Mouse (Mus musculus): ENCODE results near the gene Spag6. TPM values are rescaled to one million over a fixed set of nuclear protein-coding genes. Genes with fewer than 3 reads are reported as not detected.

Spag6 gene
- polyA plus RNA-seq, 1 experiment: 0.51 TPM

DNA sequence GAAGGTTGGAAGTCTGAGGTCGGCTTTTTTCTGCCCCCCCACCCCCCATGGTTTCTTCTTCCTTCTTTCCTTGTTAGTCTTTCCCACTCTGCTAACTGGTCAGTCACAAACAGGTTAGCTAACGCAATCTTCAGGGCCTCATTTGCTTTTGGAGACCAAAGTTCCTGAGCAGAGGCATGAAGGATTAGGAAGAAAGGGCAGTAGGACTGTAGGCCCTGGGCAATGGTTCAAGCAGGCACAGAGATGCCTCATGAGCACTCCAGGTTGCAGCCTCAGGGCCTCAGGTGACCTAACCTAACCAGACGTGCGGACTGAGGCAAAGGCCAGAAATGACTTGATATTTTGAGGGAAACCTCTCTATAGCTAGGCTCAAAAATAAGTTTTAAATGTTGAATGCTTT, 24.7 kb downstream of the Spag6 start:
- no peak overlapping the region for H3K27ac ChIP-seq (ENCODE audit: insufficient read depth, low read length)
- 88% methylated on average over 4 of the region's 4 CpGs for WGBS
- DNase-seq (ENCODE audit: low read depth in 1 of 2, low spot score in 2 of 2): no peak
- no peaks in the 10 kb centered on the region for H3K27me3 ChIP-seq (ENCODE audit: control insufficient read depth, insufficient read depth, low read length)
- TF ChIP-seq POLR2A (IDR thresholded peaks at IDR 0.05; ENCODE audit: low read depth, low read length): no peak
- TF ChIP-seq CTCF (IDR thresholded peaks at IDR 0.05; ENCODE audit: extremely low read depth, insufficient read depth, insufficient read length, insufficient replicate concordance): no peak
- H3K36me3 ChIP-seq (ENCODE audit: control insufficient read depth, insufficient read depth, low read length): no peaks in the 10 kb centered on the region
- H3K4me3 ChIP-seq (ENCODE audit: extremely low read depth, insufficient read depth, insufficient read length): no peak overlapping the region
- no peaks in the 10 kb centered on the region for H3K4me1 ChIP-seq (ENCODE audit: control insufficient read depth, insufficient read depth, insufficient read length)

DNA sequence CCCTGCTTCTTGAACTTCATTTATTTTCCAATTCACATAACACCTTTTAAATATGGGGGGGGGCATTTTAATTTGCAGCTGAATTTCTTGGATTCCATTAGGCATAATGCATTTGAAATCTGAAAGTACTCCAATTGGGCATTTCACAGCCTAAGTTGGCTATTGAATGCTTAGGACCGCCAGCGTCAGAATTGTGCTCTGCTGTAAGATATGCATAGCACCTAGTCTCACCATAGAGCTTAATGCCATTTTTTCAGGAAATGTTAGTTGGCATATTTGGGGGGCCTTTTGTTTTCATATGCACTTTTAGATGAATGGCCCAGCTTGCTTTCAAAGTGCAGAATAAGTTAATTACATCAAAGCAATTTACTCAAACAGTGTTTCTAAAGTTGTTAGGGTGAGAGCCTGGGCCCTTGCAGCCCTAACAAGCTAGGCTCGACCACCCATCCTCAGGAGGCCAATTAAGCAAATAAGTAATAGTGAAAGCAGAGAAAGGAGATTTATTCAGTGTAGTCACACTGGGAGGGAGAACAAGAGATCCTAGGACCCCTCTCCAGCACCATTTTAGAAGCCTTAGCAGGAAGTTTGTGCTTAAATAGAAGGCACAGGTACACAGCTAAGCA, 28.5 kb downstream of the Spag6 start:
- H3K4me3 ChIP-seq (ENCODE audit: extremely low read depth, insufficient read depth, insufficient read length): no peak overlapping the region
- no peaks in the 10 kb centered on the region for H3K36me3 ChIP-seq (ENCODE audit: control insufficient read depth, insufficient read depth, low read length)

DNA sequence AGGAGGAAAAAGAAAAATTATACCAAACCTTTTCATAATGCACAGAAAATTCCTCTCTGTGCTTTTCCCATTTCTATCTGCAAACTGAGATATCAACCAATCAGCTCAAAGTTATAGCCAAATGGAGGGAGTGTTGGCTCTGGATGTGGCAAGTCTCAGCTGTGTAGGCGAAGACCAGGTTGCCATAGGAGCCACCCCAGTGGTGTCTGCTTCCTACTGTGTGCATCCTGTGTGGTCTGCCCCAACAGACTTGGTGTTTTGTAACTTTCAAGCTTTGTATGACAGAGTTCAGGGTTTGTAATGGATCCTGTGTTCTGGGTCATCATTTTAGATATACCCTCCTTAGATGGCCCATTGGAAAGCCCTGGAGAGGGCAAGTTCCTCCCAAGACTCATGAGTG, 30.6 kb downstream of the Spag6 start:
- TF ChIP-seq POLR2A (IDR thresholded peaks at IDR 0.05; ENCODE audit: low read depth, low read length) (no peak), CTCF (IDR thresholded peaks at IDR 0.05; ENCODE audit: extremely low read depth, insufficient read depth, insufficient read length, insufficient replicate concordance) (no peak)

More for the DNA sequence above, 28.5 kb downstream of the Spag6 start:
- H3K4me1 ChIP-seq (ENCODE audit: control insufficient read depth, insufficient read depth, insufficient read length): no peaks in the 10 kb centered on the region
- H3K27ac ChIP-seq (ENCODE audit: insufficient read depth, low read length): no peak overlapping the region
- DNase-seq (ENCODE audit: low read depth in 1 of 2, low spot score in 2 of 2): no peak
- H3K27me3 ChIP-seq (ENCODE audit: control insufficient read depth, insufficient read depth, low read length): no peaks in the 10 kb centered on the region
- 80% methylated on average over 3 of the region's 3 CpGs for WGBS
- TF ChIP-seq CTCF (IDR thresholded peaks at IDR 0.05; ENCODE audit: extremely low read depth, insufficient read depth, insufficient read length, insufficient replicate concordance): no peak
- TF ChIP-seq POLR2A (IDR thresholded peaks at IDR 0.05; ENCODE audit: low read depth, low read length): no peak

GRCm38 (mm10) chr2:18725880-18726279, 32.0 kb downstream of the Spag6 start:
- Histone ChIP-seq H3K36me3 (ENCODE audit: control insufficient read depth, insufficient read depth, low read length) (no peaks in the 10 kb centered on the region), H3K4me3 (ENCODE audit: extremely low read depth, insufficient read depth, insufficient read length) (no peak overlapping the region), H3K4me1 (ENCODE audit: control insufficient read depth, insufficient read depth, insufficient read length) (no peaks in the 10 kb centered on the region), H3K27ac (ENCODE audit: insufficient read depth, low read length) (no peak overlapping the region), H3K27me3 (ENCODE audit: control insufficient read depth, insufficient read depth, low read length) (no peaks in the 10 kb centered on the region)
- 84% methylated on average over 4 of the region's 4 CpGs for WGBS
- TF ChIP-seq CTCF (IDR thresholded peaks at IDR 0.05; ENCODE audit: extremely low read depth, insufficient read depth, insufficient read length, insufficient replicate concordance) (no peak), POLR2A (IDR thresholded peaks at IDR 0.05; ENCODE audit: low read depth, low read length) (no peak)
- no peak for DNase-seq (ENCODE audit: low read depth in 1 of 2, low spot score in 2 of 2)

More for the DNA sequence above, 30.6 kb downstream of the Spag6 start:
- Histone ChIP-seq H3K27ac (ENCODE audit: insufficient read depth, low read length) (no peak overlapping the region), H3K27me3 (ENCODE audit: control insufficient read depth, insufficient read depth, low read length) (no peaks in the 10 kb centered on the region), H3K4me1 (ENCODE audit: control insufficient read depth, insufficient read depth, insufficient read length) (no peaks in the 10 kb centered on the region), H3K36me3 (ENCODE audit: control insufficient read depth, insufficient read depth, low read length) (no peaks in the 10 kb centered on the region), H3K4me3 (ENCODE audit: extremely low read depth, insufficient read depth, insufficient read length) (no peak overlapping the region)
- DNase-seq (ENCODE audit: low read depth in 1 of 2, low spot score in 2 of 2): no peak
- WGBS: 46% methylated on average over 1 of the region's 1 CpGs

- TF ChIP-seq POLR2A (IDR thresholded peaks at IDR 0.05; ENCODE audit: low read depth, low read length) (no peak), CTCF (IDR thresholded peaks at IDR 0.05; ENCODE audit: extremely low read depth, insufficient read depth, insufficient read length, insufficient replicate concordance) (no peak)
- no peak for DNase-seq (ENCODE audit: low read depth in 1 of 2, low spot score in 2 of 2)
- Histone ChIP-seq H3K4me3 (ENCODE audit: extremely low read depth, insufficient read depth, insufficient read length) (no peak overlapping the region), H3K27me3 (ENCODE audit: control insufficient read depth, insufficient read depth, low read length) (no peaks in the 10 kb centered on the region), H3K27ac (ENCODE audit: insufficient read depth, low read length) (no peak overlapping the region), H3K4me1 (ENCODE audit: control insufficient read depth, insufficient read depth, insufficient read length) (no peaks in the 10 kb centered on the region), H3K36me3 (ENCODE audit: control insufficient read depth, insufficient read depth, low read length) (no peaks in the 10 kb centered on the region)
- WGBS: 82% methylated on average over 9 of the region's 9 CpGs
These were observed 37.9 kb downstream of the Spag6 start for GRCm38 (mm10) chr2:18731718-18732117.

DNA sequence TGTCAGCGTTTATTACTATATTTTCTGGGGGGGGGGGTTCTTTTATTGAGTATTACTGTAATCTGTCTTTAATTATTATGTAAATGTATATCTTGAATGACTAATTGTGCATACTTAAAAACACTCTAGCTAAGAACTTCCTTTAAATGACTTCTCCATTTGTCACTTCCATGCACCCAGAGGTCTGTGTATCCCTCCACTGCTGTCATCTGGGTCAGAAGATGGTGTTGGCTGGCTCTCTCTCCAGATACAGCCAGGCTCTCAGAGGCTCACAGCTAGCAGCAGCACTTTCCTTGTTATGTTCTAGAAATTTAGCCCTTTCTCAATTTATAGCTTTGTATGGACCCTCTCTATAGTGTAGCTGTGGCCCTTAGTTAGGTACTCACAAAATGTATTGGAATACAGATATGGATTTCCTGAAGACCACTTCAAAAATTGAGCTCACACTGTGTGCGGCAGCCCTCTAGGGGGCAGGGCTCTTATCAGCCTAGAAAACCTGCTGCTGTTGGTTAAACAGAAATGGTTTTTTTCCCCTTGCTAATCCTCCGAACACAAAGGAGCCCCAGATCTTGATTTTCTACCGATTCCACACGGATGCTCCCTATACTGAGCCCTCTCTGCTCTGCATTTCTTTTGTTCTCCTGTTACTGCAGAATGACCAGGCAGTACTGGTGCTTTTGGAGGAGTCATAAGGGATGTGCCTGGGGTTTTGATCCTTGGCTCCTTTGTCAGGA, 40.7 kb downstream of the Spag6 start:
- H3K4me1 ChIP-seq (ENCODE audit: control insufficient read depth, insufficient read depth, insufficient read length): no peaks in the 10 kb centered on the region
- TF ChIP-seq CTCF (IDR thresholded peaks at IDR 0.05; ENCODE audit: extremely low read depth, insufficient read depth, insufficient read length, insufficient replicate concordance) (no peak), POLR2A (IDR thresholded peaks at IDR 0.05; ENCODE audit: low read depth, low read length) (no peak)
- H3K36me3 ChIP-seq (ENCODE audit: control insufficient read depth, insufficient read depth, low read length): no peaks in the 10 kb centered on the region
- no peak overlapping the region for H3K27ac ChIP-seq (ENCODE audit: insufficient read depth, low read length)
- H3K27me3 ChIP-seq (ENCODE audit: control insufficient read depth, insufficient read depth, low read length): no peaks in the 10 kb centered on the region
- WGBS: 45% methylated on average over 5 of the region's 5 CpGs
- no peak for DNase-seq (ENCODE audit: low read depth in 1 of 2, low spot score in 2 of 2)
- H3K4me3 ChIP-seq (ENCODE audit: extremely low read depth, insufficient read depth, insufficient read length): no peak overlapping the region

DNA sequence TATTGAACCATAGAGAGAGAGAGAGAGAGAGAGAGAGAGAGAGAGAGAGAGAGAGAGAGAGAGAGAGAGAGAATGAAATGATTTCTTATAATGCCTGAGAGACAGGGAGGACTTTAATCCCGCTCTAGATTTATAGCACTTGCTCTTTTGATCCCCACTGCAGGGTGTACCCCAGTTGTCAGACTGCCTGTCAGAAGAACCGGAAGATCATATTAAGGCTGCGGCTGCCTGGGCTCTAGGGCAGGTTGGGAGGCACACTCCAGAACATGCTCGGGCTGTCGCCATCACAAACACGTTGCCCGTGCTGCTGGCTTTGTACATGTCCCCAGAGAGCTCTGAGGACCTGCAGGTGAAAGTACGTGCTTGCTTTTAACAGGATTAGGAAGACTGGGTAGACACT, 43.2 kb downstream of the Spag6 start:
- Histone ChIP-seq H3K36me3 (ENCODE audit: control insufficient read depth, insufficient read depth, low read length) (no peaks in the 10 kb centered on the region), H3K27ac (ENCODE audit: insufficient read depth, low read length) (no peak overlapping the region), H3K27me3 (ENCODE audit: control insufficient read depth, insufficient read depth, low read length) (no peaks in the 10 kb centered on the region), H3K4me1 (ENCODE audit: control insufficient read depth, insufficient read depth, insufficient read length) (no peaks in the 10 kb centered on the region), H3K4me3 (ENCODE audit: extremely low read depth, insufficient read depth, insufficient read length) (no peak overlapping the region)
- WGBS: 78% methylated on average over 8 of the region's 8 CpGs
- no peak for DNase-seq (ENCODE audit: low read depth in 1 of 2, low spot score in 2 of 2)
- TF ChIP-seq POLR2A (IDR thresholded peaks at IDR 0.05; ENCODE audit: low read depth, low read length) (no peak), CTCF (IDR thresholded peaks at IDR 0.05; ENCODE audit: extremely low read depth, insufficient read depth, insufficient read length, insufficient replicate concordance) (no peak)
